Mouse (Mus musculus) heart, adult 9 months (tissue): ENCODE measurements around the gene Ndufs1.

ENCODE experiments used
- DNase-seq, 2 experiments: peaks; one replicate each; pipeline ENCODE4 v3.0.0; 2022; ENCODE audit warnings: low spot score in 2 of 2

Ndufs1 gene

DNA sequence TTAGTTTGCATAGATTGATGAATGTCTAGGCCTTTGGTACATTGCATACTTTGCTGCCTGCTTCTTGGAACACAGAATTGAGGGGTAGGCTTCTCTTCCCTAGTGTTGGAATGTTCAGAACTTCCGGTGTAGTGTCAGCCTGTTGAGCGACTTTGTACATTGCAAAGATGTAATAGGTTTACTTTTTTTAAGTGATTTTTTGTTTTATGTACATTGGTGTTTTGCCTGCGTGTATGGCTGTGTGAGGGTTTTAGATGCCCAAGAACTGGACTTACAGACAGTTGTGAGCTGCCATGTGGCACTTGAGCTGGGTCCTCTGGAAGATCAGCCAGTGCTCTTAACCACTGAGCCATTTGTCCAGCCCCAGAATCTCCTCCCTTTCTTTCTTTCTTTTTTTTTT, 61.1 kb downstream of the Ndufs1 start:
- DNase-seq: peak in 1 of 2 experiments; percentile 7

GRCm38 (mm10) chr1:63115096-63115495, 61.5 kb downstream of the Ndufs1 start:
- DNase-seq: no peak

- peak; percentile 84 to 88 for DNase-seq
These were observed 62.4 kb downstream of the Ndufs1 start, which contains the start of gene Ino80d for GRCm38 (mm10) chr1:63114136-63114781. TSS of gene Ino80d (minus strand) at chr1:63114667.

DNA sequence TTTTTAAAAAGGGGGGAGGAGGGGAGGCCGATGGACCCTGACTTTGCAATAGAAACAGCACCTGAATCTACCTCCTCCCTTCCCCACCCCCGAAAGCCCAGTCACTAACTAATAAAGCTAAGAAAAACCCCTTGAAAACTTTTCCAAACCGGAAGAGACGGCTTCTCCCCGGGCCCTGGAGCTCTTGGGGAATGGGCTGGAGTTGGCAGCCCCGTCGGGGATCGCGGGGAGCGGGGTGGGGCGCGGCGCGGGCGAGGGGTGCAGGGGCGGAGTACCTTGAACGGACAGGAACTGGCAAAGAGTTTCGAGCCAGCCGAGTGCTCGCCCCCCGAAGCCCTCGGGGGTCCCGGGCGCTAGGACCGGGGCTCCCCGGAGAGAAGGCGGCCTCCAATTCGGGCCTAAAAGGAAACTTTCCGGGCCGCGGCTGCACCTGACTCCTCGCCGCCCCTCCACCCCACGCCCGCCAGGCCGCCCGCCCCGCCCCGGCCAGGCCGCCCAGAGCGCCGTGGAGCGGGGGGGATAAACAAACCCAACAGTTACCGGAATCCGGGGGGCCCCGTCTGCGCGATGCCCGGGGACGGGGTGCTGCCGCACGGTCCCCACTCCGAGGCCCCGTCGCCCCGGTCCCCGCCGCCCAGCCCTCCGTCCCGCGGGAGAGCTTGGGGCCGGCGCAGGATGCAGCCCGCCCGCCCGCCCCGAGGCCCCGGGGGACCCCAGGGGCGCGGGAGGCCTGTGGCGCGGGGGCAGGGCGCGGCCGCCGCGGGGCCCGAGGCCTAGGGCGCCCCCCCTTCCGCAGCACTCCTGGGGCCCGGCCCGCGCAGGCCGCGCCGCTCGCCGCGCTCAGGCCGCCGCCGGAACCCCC, 63.1 kb downstream of the Ndufs1 start:
- DNase-seq: peak; percentile 55 to 59

DNA sequence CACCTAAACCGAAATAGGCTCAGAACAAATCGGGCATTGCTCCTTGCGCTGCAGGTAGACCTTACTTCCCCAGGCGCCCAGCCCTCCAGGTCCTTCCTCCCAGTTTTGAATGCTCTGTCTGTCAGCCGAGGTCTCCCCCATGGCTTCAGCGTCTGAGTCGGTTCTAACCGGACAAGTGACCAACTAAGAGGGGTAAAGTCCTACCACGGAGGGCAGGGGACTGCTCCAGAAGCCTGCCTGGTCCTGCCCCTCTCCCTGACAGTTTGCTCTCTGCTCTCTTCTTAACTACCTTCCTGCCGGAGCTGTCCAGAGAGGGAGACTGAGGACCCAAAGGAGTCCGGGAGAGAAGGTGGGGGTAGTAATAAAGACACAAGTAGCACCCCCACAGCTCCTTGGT, 63.8 kb downstream of the Ndufs1 start:
- peak; percentile 20 to 41 for DNase-seq

GRCm38 (mm10) chr1:63112151-63112864, 64.3 kb downstream of the Ndufs1 start:
- no peak for DNase-seq

DNA sequence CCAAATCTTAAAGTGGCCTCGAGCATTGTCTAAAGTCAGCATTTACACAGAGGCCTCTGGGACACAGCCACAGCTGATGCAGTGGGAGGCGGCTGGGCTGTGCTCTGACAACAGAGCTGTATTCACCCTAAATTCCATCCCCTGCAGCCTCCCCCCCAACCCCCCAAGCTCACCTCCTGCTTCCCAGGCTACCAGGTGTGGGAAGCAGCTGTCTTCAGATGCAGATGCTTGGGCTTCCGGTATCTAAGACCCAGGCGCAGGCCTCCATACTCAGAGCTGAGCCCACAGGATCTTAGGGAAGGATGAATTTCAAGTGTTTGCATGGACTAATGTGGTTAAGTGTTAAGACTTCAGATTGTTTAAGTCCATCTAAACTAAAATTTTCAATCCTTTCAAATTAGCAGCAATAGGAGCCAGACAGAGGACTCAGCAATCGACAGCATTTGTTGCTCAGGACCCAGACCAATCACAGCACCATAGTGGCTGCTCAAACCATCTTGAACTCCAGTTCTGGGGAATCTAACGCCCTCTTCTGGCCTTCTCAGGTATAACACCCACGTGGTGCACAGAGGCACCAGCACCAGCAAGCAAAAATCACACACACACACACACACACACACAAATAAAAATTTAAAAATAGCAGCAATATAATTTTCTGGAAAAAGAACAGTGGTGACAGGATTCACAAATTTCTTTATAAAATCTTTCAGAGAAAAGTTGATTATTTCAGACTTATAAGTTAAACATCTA, 65.9 kb downstream of the Ndufs1 start:
- no peak for DNase-seq

- no peak for DNase-seq
These were observed 68.9 kb downstream of the Ndufs1 start for GRCm38 (mm10) chr1:63107614-63108327.

DNA sequence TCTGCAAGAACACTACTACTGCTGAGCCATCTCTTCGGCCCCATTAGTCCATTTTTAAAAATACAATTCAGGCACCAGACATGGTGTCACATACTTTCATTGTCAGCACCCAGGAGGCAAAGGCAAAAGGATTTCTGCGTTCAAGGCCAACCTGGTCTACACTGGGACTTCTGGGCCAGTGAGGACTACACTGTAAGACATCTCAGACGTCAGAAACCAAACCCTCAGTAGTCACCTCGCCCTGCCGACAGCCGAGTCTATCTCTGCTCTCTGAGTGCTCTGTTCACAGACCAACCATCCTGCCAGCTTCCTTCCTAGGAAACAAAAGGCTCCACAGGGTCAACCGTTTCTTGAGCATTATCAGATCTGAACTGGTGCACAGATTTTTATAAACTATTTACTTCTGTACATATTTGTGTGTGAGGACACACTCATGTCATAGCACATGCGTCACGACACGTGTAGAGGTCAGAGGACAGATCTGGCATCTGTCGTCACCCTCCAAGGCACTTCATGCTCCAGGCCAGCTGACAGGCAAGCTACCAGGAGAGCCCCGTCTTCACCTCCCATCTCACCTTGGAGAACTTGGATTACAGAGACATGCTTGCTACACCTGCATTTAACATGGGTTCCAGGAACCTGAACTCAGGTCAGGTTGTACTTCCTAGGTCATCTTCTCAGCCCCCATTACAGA, 73.7 kb downstream of the Ndufs1 start:
- no peak for DNase-seq

GRCm38 (mm10) chr1:63100196-63100595, 76.4 kb downstream of the Ndufs1 start:
- DNase-seq: no peak

DNA sequence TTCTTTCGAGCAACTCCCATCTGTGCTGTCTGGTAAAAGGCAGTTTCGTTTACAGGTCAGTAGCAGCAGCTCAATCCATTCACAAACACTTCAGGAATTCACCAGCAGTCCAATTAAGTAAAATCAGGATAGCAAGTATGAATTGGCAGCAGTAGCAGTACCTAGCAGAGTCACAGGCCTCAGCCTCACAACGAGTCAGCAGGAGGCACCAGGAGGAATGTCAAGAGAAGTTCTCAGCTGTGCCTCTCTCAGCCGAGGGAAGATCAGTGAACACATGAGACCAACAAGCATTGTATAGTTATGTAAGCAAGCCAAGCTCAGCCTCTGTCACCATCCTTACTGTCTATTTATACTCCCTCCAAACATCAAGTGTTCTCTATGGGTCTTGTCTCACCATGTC, 77.8 kb downstream of the Ndufs1 start:
- DNase-seq: no peak

GRCm38 (mm10) chr1:63096071-63096470, 80.6 kb downstream of the Ndufs1 start:
- no peak for DNase-seq
